10 mouse cellular contexts compared by ENCODE assay signal in the genomic region with DNA sequence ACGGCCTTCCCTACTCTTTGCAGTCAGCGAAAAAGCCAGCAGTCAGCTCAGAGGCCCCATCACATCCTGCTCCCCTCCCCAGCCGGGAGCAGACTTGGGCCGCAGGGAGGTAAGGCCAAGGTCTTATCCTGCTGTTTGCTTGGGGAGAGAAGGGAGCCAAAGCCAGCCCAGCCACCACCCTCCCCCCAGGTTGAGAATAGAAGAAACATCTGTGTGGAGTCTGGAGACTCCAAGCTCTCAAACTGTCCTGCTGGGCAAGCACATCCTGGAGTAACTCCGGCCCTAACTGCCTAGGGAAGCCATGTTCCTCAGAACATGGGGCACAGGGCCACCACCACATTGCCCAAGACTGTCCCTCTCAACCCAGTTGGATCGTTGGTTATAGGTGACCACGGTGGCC. TPM values are rescaled to one million over a fixed set of nuclear protein-coding genes. Genes with fewer than 3 reads are reported as not detected.
DNase-seq lines count a peak whose midpoint lies in the region; ATAC-seq lines count a peak whose summit lies in the region.
"Had no signal": no experiment of that assay in that cellular context is flagged by ENCODE, and none has a peak within 500 bp of the region (broad histone marks: within the 10 kb centered on the region; RNA-seq: fewer than 3 reads in every experiment).

No protein-coding gene starts in this region.

- no peak overlapping the region for H3K4me2 ChIP-seq in midbrain, embryonic 11.5 days
- H3K4me2 ChIP-seq in midbrain, embryonic 13.5 days (replicated peaks), result no peak overlapping the region
- peak overlapping the region; percentile 44 for H3K4me2 ChIP-seq in heart, embryonic 13.5 days
- H3K4me2 ChIP-seq in limb, embryonic 13.5 days (replicated peaks), result no peak overlapping the region

- 89% methylated on average over 7 of the region's 7 CpGs for WGBS in midbrain, embryonic 11.5 days
- 92% methylated on average over 7 of the region's 7 CpGs for WGBS in midbrain, embryonic 13.5 days
- WGBS in heart, embryonic 13.5 days, result 47% methylated on average over 7 of the region's 7 CpGs
- 71% methylated on average over 7 of the region's 7 CpGs for WGBS in limb, embryonic 13.5 days

- no peak overlapping the region for H3K27ac ChIP-seq in midbrain, embryonic 11.5 days (ENCODE audit: low read depth, low read length)
- H3K27ac ChIP-seq in midbrain, embryonic 13.5 days, result no peak overlapping the region
- peak overlapping the region; percentile 94 for H3K27ac ChIP-seq in heart, embryonic 13.5 days (replicated peaks)
- H3K27ac ChIP-seq in limb, embryonic 13.5 days, result peak overlapping the region; percentile 48
- H3K27ac ChIP-seq: liver, embryonic 14.5 days had no signal

- H3K9me3 ChIP-seq in midbrain, embryonic 11.5 days (ENCODE audit: control insufficient read depth, low read length), result no peaks in the 10 kb centered on the region
- no peaks in the 10 kb centered on the region for H3K9me3 ChIP-seq in midbrain, embryonic 13.5 days
- no peaks in the 10 kb centered on the region for H3K9me3 ChIP-seq in heart, embryonic 13.5 days
- no peaks in the 10 kb centered on the region for H3K9me3 ChIP-seq in limb, embryonic 13.5 days

- H3K4me3 ChIP-seq in midbrain, embryonic 11.5 days (ENCODE audit: low read depth, low read length), result no peak overlapping the region
- H3K4me3 ChIP-seq in midbrain, embryonic 13.5 days (replicated peaks), result no peak overlapping the region
- no peak overlapping the region for H3K4me3 ChIP-seq in heart, embryonic 13.5 days
- no peak overlapping the region for H3K4me3 ChIP-seq in limb, embryonic 13.5 days

- no peak overlapping the region for H3K9ac ChIP-seq in midbrain, embryonic 11.5 days (ENCODE audit: low read length)
- no peak overlapping the region for H3K9ac ChIP-seq in midbrain, embryonic 13.5 days (replicated peaks)
- 0 out of 2 replicates have a peak overlapping the region, but pooled peaks have one; percentile 2 for H3K9ac ChIP-seq in heart, embryonic 13.5 days
- no peak overlapping the region for H3K9ac ChIP-seq in limb, embryonic 13.5 days
- H3K9ac ChIP-seq: liver, embryonic 14.5 days had no signal

- no peaks in the 10 kb centered on the region for H3K4me1 ChIP-seq in midbrain, embryonic 11.5 days (ENCODE audit: control insufficient read depth, insufficient read depth, low read length)
- 0 out of 2 replicates have a peak, but pooled peaks cover 3% of the 10 kb centered on the region for H3K4me1 ChIP-seq in midbrain, embryonic 13.5 days (replicated peaks)
- peaks cover 82% of the 10 kb centered on the region for H3K4me1 ChIP-seq in heart, embryonic 13.5 days
- peaks cover 43% of the 10 kb centered on the region for H3K4me1 ChIP-seq in limb, embryonic 13.5 days

- peak; percentile 4 for DNase-seq in midbrain, embryonic 11.5 days (ENCODE audit: low spot score, missing footprints)
- DNase-seq in testis, postnatal 14 days (ENCODE audit: low spot score), result peak; percentile 53
- no peak for DNase-seq in retina, postnatal 1 day
- DNase-seq in neural tube, embryonic 10.5 days (ENCODE audit: extremely low spot score, low spot score), result no peak
- DNase-seq: embryo, embryonic 11 days; right cerebral cortex, postnatal 14 days had no signal

- ATAC-seq in midbrain, embryonic 11.5 days (ENCODE audit: low FRiP score), result no peak
- no peak for ATAC-seq in midbrain, embryonic 13.5 days
- 0 out of 2 replicates have a peak, but pooled peaks have one; percentile 16 for ATAC-seq in heart, embryonic 13.5 days (ENCODE audit: extremely low read depth, insufficient number of reproducible peaks, low FRiP score, low TSS enrichment)
- no peak; the same call in 1 of the 2 replicates for ATAC-seq in limb, embryonic 13.5 days (ENCODE audit: low FRiP score, low read depth)

- no peaks in the 10 kb centered on the region for H3K27me3 ChIP-seq in midbrain, embryonic 11.5 days (ENCODE audit: control insufficient read depth, insufficient read depth, low read length)
- H3K27me3 ChIP-seq in midbrain, embryonic 13.5 days, result no peaks in the 10 kb centered on the region
- H3K27me3 ChIP-seq in heart, embryonic 13.5 days (replicated peaks), result no peaks in the 10 kb centered on the region
- no peaks in the 10 kb centered on the region for H3K27me3 ChIP-seq in limb, embryonic 13.5 days

- H3K36me3 ChIP-seq in midbrain, embryonic 11.5 days (ENCODE audit: control insufficient read depth, insufficient read depth, low read length), result no peaks in the 10 kb centered on the region
- H3K36me3 ChIP-seq in midbrain, embryonic 13.5 days, result no peaks in the 10 kb centered on the region
- H3K36me3 ChIP-seq in heart, embryonic 13.5 days, result peaks cover 95% of the 10 kb centered on the region
- H3K36me3 ChIP-seq in limb, embryonic 13.5 days, result peaks cover 8% of the 10 kb centered on the region; the same call in 1 of the 2 replicates

RNA-seq across cellular contexts. Expression of gene Smtnl2, which starts 14.9 kb away (rescaled TPM):
- polyA plus RNA-seq in midbrain, embryonic 11.5 days (2014; fragmentation: Nextera tagmentation; extraction: Ambion mirVana), result 3.7 and 4.1 TPM in 2 replicates
- 3.2 and 3.8 TPM in 2 replicates for polyA plus RNA-seq in midbrain, embryonic 13.5 days (2015; fragmentation: Nextera tagmentation; extraction: Ambion mirVana)
- polyA plus RNA-seq in heart, embryonic 13.5 days (2015; fragmentation: Nextera tagmentation; extraction: Ambion mirVana), result 145 and 160 TPM in 2 replicates
- 38.3 and 41.5 TPM in 2 replicates for polyA plus RNA-seq in limb, embryonic 13.5 days (2015; fragmentation: Nextera tagmentation; extraction: Ambion mirVana)

RNA-seq across cellular contexts. Expression of gene Tekt1, which starts 34.4 kb away (rescaled TPM):
- polyA plus RNA-seq in midbrain, embryonic 11.5 days (2014; fragmentation: Nextera tagmentation; extraction: Ambion mirVana), result 4.2 and 5.3 TPM in 2 replicates
- polyA plus RNA-seq in midbrain, embryonic 13.5 days (2015; fragmentation: Nextera tagmentation; extraction: Ambion mirVana), result 6.4 and 6.8 TPM in 2 replicates
- polyA plus RNA-seq in heart, embryonic 13.5 days (2015; fragmentation: Nextera tagmentation; extraction: Ambion mirVana), result 0.47 and 0.55 TPM in 2 replicates
- polyA plus RNA-seq in limb, embryonic 13.5 days (2015; fragmentation: Nextera tagmentation; extraction: Ambion mirVana), result 3.2 and 3.6 TPM in 2 replicates
- polyA plus RNA-seq: liver, embryonic 14.5 days had no signal

RNA-seq across cellular contexts. Expression of gene Ggt6, which starts 38.7 kb away (rescaled TPM):
- not detected in 2 replicates for polyA plus RNA-seq in midbrain, embryonic 11.5 days (2014; fragmentation: Nextera tagmentation; extraction: Ambion mirVana)
- not detected in 2 replicates for polyA plus RNA-seq in midbrain, embryonic 13.5 days (2015; fragmentation: Nextera tagmentation; extraction: Ambion mirVana)
- not detected in 2 replicates for polyA plus RNA-seq in heart, embryonic 13.5 days (2015; fragmentation: Nextera tagmentation; extraction: Ambion mirVana)
- polyA plus RNA-seq in limb, embryonic 13.5 days (2015; fragmentation: Nextera tagmentation; extraction: Ambion mirVana), result 0.74 and 0.92 TPM in 2 replicates

RNA-seq across cellular contexts. Expression of gene Mybbp1a, which starts 44.5 kb away (rescaled TPM):
- 142 and 144 TPM in 2 replicates for polyA plus RNA-seq in midbrain, embryonic 11.5 days (2014; fragmentation: Nextera tagmentation; extraction: Ambion mirVana)
- polyA plus RNA-seq in midbrain, embryonic 13.5 days (2015; fragmentation: Nextera tagmentation; extraction: Ambion mirVana), result 84.6 and 86.2 TPM in 2 replicates
- 82.3 and 88.2 TPM in 2 replicates for polyA plus RNA-seq in heart, embryonic 13.5 days (2015; fragmentation: Nextera tagmentation; extraction: Ambion mirVana)
- 159 and 164 TPM in 2 replicates for polyA plus RNA-seq in limb, embryonic 13.5 days (2015; fragmentation: Nextera tagmentation; extraction: Ambion mirVana)

Comparison
In these comparisons a context has a peak if more than half of its experiments do, and no peak if none do; other contexts are left out.
1. DNase-seq: peak in midbrain, embryonic 11.5 days (single experiment) and testis, postnatal 14 days (single experiment); none in retina, postnatal 1 day (single experiment) and neural tube, embryonic 10.5 days (single experiment).
2. H3K27ac ChIP-seq: peak in heart, embryonic 13.5 days (single experiment) and limb, embryonic 13.5 days (single experiment); none in midbrain, embryonic 11.5 days (single experiment) and midbrain, embryonic 13.5 days (single experiment).